Mouse (Mus musculus): ENCODE results near the gene Angptl7.

Gene Angptl7

GRCm38 (mm10) chr4:148448179-148448852 lies 51.9 kb downstream of the Angptl7 start, which contains the start of gene Mtor:
Gene Mtor, plus strand, starts transcription at chr4:148448611.
- DNase-seq, result peak; percentile 99

Measured in cerebellum, adult 9-10 months (tissue).